Mouse (Mus musculus): ENCODE data around the gene Gm10135.
"Not testable (repeated sequence)": the region's sequence is repeated elsewhere in the genome, so short reads cannot be mapped to it uniquely, and the experiment has no call there.

The Gm10135 gene

DNA sequence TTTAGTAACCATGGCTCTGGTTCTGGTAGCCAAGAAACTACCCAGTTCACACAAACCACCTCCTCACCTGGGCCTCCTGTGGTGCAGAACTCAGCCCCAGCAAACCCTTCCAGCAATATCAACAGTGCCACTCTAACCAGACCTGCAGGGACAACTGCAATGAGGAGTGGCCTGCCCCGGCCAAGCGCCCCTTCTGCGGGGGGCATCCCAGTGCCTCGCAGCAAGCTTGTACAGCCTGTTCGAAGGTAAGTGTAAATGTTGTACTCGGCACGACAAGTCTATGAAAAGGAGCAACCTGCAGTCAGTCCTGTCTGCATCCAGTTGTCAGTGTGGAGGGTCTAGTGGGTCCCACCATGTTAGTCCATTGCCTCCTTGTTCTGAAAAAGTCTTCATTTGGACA lies at the start of gene Gm10135:
Gm10135 (minus strand) TSS at position 101 of the 400 bp plus-strand sequence.
- no peak for DNase-seq (ENCODE audit: low read depth in 2 of 2, low spot score in 2 of 2)

DNA sequence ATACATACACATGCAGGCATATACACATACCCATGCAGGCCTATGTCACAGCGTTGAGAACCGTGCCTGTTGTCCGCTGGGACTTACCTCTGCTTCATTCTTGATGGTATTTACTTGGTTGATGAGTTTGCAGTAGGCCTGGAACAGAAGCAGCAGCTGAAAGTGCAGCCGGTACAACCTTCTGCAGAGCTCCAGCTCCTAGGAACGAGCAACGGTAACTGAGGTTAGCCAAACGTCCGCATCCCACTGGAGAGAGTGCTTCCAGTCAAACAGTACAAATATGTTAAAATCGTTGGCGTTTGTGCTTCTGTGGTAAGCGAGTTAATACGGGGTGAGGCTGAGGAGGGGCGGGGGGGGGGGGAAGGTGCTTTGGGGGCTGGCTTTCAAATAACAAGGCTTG lies 49.3 kb upstream of the Gm10135 start:
- DNase-seq (ENCODE audit: low read depth in 2 of 2, low spot score in 2 of 2) = no peak

DNA sequence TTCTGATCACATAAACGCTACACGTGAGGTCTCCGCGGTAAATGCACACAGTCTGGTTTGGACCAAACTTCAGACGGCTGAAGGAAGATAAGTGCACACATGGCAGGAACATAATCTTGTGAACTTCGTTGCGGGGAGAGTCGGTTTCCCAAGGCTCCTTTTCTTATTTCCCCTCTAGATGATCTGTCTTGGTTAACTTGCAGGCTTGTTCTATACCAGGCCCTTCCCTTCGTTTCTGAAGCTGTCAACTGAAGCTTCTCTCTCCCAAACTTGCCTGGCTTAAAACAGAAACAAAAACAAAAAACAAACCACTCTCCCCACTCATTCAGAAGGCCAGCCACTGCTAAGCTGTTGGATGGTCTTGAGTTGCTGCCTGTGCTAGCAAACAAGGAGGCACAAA lies 40.2 kb upstream of the Gm10135 start:
- DNase-seq (ENCODE audit: low read depth in 2 of 2, low spot score in 2 of 2) = no peak

DNA sequence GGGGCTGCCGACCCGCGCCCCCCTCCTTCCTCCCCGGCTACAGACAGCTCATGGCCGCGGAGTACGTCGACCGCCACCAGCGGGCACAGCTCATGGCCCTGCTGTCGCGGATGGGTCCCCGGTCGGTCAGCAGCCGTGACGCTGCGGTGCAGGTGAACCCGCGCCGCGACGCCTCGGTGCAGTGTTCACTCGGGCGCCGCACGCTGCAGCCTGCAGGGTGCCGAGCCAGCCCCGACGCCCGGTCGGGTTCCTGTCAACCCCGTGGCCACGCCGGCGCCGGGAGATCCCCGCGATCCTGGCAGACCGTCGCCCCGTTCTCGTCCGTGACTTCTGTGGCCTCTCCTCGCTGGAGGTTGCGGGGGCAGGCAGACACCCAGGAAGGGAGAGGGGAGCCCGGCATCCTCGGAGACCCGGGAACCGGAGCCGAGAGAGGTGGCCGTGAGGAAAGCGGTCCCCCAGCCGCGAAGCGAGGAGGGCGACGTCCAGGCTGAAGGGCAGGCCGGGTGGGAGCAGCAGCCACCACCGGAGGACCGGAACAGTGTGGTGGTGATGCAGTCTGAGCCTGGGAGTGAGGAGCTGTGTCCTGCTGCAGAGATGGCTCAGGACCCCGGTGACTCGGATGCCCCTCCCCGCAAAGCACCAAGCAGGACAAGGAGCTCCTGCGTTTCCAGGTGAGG lies 39.2 kb upstream of the Gm10135 start:
- DNase-seq (ENCODE audit: low read depth in 2 of 2, low spot score in 2 of 2) = not testable (repeated sequence)

DNA sequence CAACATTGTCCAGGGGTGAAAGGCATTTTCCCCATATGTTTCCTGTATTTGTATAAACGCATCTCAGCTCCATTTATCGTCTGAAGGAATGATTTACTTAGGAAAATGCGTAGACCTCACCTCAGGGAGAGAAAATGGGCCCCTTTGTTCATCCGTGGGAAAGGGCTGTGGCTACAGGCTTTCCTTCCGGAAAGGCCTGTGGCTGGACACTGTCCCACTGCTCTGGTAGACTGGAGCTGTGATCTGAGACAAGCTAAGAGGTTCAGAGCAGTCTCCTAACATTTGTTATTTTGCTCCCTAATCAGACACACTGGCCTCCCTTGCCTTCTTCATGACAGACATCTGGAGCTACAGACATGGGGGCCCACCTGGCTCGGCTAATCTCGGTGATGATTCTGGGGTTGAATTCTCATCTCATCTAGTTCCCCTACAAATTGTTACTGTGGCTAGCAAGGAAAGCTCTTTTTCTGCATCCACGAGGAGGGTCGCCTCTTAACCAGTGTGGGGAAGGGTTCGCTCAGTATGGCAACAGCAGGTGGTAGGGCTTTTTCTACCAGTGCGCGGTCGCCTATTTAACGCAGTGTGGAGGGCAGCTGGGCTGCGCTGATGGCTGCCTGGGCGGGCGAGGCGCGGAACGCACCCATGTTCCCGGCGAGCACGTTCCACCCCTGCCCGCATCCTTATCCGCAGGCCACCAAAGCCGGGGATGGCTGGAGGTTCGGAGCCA lies 38.5 kb upstream of the Gm10135 start:
- DNase-seq (ENCODE audit: low read depth in 2 of 2, low spot score in 2 of 2) = not testable (repeated sequence)

DNA sequence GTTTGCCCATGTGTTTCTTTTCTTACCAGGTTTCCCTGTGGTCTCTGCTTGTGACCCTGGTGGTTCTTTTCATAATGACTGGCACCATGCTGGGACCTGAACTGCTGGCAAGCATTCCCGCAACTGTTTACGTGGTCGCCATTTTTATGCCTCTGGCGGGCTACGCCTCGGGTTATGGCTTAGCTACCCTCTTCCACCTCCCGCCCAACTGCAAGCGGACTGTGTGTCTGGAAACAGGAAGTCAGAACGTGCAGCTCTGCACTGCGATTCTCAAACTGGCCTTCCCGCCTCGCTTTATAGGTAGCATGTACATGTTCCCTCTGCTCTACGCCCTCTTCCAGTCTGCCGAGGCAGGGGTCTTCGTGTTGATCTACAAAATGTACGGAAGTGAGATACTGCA lies 37.3 kb upstream of the Gm10135 start:
- DNase-seq (ENCODE audit: low read depth in 2 of 2, low spot score in 2 of 2) = not testable (repeated sequence)

DNA sequence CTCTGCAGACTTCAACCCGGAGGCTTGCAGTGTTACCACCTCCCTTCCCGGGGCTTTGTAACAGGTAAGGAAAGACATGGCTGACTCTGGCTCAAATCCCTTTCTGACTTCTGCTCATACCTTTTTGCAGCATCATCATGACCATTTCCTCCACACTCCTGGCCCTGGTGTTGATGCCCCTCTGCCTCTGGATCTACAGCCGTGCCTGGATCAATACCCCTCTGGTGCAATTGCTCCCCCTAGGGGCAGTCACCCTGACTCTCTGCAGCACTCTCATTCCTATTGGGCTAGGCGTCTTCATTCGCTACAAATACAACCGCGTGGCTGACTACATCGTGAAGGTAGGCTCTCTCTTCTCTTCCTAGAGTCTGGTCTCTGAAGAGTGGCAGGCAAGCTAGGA lies 33.7 kb upstream of the Gm10135 start:
- DNase-seq (ENCODE audit: low read depth in 2 of 2, low spot score in 2 of 2) = peak in 1 of 2 experiments; percentile 24

DNA sequence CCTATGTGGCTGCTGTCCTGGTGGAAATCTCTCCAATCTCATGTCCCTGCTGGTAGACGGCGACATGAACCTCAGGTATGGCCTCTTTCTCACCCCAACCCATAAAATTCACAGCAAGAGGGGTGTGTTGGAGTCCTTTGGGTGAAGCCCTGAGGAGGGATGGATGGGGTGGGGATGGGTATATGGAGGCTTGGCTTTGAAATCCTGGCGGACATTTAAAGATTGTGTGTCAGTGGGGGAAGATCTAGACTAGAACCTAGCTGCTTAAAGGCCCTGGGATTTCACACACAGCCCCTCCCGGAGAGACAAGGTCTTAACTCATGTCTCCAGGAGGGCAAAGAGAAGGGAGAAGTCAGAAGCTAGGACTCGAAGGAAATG lies 33.1 kb upstream of the Gm10135 start:
- DNase-seq (ENCODE audit: low read depth in 2 of 2, low spot score in 2 of 2) = no peak

DNA sequence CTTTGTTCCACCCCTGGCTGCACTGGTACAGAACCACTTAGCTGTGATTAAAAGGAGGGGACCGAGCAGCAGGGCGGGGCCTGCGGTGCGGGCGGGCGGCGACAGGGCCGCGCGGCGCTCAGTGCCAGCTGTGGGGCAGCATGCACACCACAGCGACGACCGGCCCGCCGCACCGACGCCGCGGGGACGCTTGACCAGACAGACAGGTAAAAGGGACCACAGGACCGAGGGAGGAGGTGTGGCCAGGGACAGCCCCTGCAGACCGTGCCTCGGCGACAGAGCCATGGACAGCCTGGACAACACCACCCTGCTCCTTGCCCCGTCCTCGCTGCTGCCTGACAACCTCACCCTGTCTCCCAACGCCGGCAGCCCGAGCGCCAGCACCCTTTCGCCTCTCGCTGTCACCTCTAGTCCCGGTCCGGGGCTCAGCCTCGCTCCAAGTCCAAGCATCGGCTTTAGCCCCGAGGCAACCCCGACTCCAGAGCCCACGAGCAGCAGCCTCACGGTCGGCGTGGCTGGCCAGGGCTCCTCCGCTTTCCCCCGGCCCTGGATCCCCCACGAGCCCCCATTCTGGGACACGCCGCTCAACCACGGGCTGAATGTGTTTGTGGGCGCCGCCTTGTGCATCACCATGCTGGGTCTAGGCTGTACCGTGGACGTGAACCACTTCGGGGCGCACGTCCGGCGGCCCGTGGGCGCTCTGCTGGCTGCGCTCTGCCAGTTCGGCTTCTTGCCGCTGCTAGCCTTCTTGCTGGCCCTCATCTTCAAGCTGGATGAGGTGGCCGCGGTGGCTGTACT lies 32.5 kb upstream of the Gm10135 start, which contains the start of gene Slc10a4:
Slc10a4 (plus strand) TSS at position 100 of the 798 bp plus-strand sequence.
- no peak for DNase-seq (ENCODE audit: low read depth in 2 of 2, low spot score in 2 of 2)

DNA sequence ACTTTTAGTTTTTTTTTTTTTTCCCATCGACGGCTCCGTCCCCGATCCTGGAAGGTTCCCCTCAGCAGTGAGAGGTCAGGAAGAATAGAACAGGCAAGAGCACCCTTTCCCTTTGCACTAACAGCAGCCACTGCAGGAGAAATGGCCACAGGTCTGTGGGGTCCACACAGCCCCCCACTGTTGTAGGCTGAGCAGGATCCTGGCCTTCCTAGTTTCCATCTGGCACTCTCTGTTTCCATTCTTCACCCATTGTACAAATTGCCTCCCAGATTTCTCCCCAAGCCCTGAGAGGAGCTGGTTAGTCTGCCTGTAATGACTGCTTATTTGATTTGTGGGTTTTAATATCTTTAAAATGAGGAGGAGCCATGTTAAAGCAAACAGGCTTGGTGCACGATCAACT lies 29.5 kb upstream of the Gm10135 start:
- DNase-seq (ENCODE audit: low read depth in 2 of 2, low spot score in 2 of 2) = no peak

DNA sequence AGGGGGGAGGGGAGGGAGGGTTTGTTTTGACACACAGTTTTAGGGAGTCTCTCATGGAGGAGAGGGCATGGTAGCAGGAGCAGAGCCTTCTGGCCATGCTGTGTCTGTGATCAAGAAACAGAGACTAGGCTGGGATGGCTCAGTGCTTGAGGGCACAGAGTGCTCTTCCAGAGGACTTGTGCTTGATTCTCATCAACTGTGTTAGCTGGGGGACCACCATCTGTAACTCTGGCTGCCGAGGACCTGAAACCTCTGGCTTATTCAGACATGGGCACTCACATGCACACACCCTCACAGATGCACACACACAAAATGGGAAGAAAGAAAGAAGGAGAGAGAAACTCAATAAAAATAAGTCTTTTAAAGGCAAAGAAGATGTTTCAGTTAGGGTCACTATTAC lies 24.0 kb upstream of the Gm10135 start:
- not testable (repeated sequence) for DNase-seq (ENCODE audit: low read depth in 2 of 2, low spot score in 2 of 2)

DNA sequence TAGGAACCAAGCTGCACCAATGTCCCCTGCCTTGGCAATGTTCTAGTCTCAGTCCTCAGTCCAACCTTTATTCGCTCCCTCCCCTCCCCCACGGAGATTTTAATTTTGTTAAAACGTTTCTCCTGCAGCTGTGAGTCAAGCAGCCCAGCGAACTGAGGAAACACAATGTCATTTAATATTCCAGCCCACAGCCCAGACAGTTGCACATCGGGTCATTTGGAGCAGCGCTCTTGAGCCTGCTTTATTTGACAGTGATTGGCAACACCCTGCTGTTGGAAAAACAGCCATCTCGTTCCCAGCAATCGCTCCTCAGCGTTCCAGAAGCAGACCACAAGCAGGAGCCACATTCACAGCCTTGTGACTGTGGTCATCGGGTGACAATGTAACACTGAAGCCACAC lies 20.9 kb upstream of the Gm10135 start:
- DNase-seq (ENCODE audit: low read depth in 2 of 2, low spot score in 2 of 2) = no peak

DNA sequence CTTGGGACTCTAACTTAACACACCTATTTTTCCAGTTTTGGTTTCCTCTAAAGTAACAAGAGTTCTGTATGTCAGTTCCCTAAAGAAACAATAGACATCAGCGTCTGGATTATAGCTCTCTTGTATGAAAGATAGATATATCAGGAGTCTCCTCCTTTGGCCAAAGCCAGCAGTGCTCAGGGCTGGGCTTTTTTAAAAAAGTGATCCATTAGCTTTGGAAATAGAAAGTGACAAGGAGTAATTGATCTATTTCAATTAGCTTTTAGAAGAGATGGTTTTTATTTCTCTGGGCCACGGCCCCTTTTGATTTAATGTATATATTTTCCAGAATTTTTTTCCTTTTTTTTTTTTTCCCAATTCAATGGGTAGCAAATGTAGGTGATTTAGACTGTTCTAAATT lies 20.4 kb upstream of the Gm10135 start:
- no peak for DNase-seq (ENCODE audit: low read depth in 2 of 2, low spot score in 2 of 2)

DNA sequence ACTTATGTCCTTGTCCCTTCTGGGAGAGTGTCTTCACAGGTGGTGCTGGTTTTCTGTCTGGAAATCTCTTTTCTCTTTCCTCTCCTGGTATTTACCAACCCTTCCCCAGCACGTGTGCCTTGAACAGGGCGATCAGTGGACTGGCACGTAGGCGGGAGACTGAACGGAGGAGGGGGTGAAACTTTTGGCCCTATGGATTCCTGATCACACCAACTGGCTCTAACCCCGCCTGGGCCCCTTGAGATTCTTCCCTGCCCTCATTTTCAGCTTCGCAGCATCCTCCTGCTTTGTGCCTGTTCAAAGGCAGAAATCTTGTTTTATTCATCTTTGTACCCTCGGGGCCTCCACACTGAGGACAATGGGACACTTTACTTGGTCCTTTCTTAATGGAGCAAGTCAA lies 19.9 kb upstream of the Gm10135 start:
- DNase-seq (ENCODE audit: low read depth in 2 of 2, low spot score in 2 of 2) = no peak

DNA sequence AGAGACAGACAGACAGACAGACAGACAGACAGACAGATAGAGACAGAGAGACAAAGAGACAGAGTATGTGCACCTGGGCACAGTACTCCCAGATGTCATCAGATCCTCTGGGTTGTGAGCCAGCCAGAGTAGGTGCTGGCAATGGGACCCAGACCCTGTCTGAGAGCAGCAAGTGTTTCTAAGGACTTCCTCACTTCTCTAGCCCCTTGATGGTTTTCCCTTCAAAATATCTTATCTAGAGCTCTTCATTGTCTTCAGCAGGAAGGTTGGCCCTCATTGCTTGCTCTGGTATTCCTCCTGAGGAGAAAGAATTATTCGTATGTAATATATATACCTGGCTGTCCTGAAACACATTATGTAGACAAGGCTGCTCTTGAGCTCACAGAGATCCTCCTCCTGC lies 18.0 kb upstream of the Gm10135 start:
- DNase-seq (ENCODE audit: low read depth in 2 of 2, low spot score in 2 of 2) = no peak

DNA sequence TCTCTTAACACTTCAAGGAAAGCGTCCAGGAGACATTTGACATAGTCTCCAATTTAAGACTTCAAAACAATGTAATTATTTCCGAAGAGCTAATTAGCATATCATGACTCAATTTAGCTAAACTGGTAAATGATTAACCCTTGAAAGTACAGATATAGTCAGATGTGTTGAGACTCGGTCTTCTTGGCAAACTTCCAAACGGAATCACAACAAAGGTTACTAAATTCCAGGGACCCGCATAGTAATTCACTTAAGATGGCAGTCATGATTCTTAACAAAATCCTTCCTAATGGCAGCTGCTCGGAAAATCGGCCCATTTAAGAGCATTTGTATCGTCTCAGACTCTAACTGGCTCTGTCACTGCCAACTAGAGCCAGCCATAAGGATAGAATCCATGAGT lies 15.3 kb upstream of the Gm10135 start:
- DNase-seq (ENCODE audit: low read depth in 2 of 2, low spot score in 2 of 2) = no peak

DNA sequence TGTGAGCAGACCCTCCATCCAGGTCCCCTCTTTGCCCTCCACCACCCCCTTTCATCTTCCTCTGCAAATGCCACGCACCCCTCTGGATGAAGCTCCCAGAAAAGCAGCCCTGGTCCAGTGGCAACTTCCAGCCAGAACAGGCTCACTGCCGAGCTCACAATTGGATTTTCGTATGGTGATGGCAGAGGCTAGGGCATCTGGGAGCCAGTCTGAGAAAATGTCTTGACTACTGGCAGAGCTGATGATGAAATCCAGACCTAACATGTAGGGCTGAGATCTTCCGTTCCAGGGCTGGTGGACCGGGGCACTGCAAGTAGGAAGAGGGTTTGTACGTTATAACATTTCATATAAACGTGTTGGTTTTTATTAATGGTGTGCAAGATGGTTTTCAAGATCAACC lies 13.3 kb upstream of the Gm10135 start:
- no peak for DNase-seq (ENCODE audit: low read depth in 2 of 2, low spot score in 2 of 2)

DNA sequence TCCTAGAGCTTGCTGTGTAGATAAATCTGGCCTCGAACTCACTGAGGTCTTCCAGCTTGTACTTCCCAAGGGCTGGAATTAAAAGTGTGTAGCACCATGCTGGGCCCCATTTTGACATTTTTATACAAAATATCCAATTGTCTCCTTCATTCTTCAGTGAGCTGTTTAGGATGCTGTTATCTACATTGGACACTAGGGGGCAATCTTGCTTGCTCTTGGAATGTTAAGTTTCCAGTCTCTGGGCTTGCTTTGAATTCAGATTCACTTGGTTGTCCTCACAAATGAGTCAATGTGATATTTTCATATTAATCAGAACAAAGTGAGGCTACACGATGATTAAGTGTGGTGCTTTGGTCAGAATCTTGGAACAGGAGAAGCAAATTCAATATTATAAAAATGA lies 9.6 kb upstream of the Gm10135 start:
- peak in 1 of 2 experiments; percentile 21 for DNase-seq (ENCODE audit: low read depth in 2 of 2, low spot score in 2 of 2)

DNA sequence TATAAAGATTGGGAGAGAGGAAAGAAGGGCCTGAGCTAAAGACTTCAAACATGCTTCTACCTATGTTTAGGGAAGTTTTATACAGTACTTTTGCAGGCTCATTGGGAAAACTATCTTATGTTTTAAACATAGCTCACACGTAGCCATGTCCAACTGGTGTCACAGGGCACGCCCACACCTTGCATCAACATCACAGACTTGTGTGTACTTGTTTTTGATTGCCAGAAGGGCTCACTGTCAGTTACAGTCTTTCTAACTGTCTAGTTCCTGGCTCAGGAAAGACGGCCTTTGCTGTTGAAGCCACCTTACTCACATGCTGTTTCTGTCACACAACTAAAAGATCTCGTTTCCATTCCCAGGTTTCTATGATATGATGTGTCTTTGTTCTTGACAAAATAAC lies 2.0 kb upstream of the Gm10135 start:
- DNase-seq (ENCODE audit: low read depth in 2 of 2, low spot score in 2 of 2) = no peak

DNA sequence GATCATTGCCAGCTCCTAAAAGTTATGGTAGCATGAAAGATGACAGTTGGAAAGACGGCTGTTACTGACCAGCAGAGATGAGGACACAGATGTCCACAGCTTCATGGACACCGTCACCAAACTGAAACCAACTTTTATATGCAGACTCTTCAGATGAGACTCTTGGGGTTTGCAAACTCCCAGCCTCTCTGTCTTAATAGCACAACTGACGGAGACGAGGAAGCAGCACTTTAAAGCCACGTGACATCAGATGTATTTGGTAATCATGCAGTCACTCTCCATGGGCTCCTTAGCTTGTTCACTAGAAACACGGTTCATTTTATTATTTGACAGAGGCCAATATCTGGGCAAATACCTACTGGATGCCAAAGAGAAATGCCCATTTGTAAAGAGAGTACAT lies 1.5 kb upstream of the Gm10135 start:
- DNase-seq (ENCODE audit: low read depth in 2 of 2, low spot score in 2 of 2) = no peak

DNA sequence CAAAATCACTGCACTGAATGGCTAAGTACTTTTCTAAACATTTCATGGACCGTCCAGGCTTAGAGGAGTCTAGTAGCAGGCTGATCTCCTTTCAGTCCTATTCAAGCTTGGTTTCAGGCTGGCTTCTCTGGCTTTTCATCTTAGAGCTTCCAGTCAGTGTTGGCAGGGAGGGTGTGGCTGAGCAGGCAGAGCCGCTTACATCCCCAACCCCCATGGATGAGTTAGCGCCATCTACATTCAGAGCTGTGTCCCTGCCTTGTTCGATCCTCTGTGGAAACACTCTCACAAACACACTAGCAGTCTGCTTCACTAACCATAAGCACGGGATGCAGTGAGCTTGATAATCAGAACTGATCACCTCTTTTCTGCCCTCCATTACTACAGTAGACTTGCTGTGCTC lies 1.6 kb downstream of the Gm10135 start:
- DNase-seq (ENCODE audit: low read depth in 2 of 2, low spot score in 2 of 2) = no peak

DNA sequence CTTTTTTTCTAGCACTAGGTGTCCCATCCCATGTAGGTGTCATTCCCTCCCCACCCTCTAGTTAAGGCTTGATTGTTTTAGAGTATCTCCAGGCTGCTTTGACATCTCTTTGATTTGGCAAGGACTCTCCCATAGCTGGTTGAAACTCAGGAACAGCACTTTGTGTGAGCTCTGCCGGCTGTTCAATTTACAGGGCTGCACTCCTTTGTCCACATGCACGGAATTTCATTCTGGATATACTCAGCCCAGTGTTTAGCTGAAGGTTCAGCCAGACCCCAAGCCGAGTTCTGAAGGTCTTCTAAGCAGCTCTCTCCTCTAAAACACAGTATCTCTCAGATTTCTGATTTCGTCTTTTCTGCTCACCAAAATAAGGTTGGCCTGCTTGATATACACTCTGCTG lies 2.1 kb downstream of the Gm10135 start:
- no peak for DNase-seq (ENCODE audit: low read depth in 2 of 2, low spot score in 2 of 2)
